Mouse (Mus musculus) forebrain, embryonic 11.5 days (tissue): ENCODE measurements around the gene Olfr1431. TPM values are rescaled to one million over a fixed set of nuclear protein-coding genes. Genes with fewer than 3 reads are reported as not detected.
"Not testable (repeated sequence)": the region's sequence is repeated elsewhere in the genome, so short reads cannot be mapped to it uniquely, and the experiment has no call there.

Experiments used
- ATAC-seq: fragments of 200-750 bp; cut with Nextera tagmentation; replicated peaks from 2 replicates; pipeline ENCODE4 v1.8.0; 2017; ENCODE audit warnings: moderate TSS enrichment; ENCODE audit not compliant: low FRiP score
- DNase-seq: peaks from one replicate; pipeline ENCODE4 v3.0.0-alpha.2; 2017; ENCODE audit warnings: low spot score
- H3K27ac ChIP-seq: fragments of 300-500 bp; sonication (generic); 2 replicates; pipeline ENCODE4 v1.5.1; 2014; ENCODE audit warnings: low read depth, low read length
- H3K27me3 ChIP-seq: fragments of 300-500 bp; sonication (generic); 2 replicates; pipeline ENCODE4 v1.6.1; 2014; ENCODE audit warnings: mild to moderate bottlenecking, low read length, mixed read lengths; ENCODE audit not compliant: control insufficient read depth, insufficient read depth
- H3K36me3 ChIP-seq: fragments of 300-500 bp; sonication (generic); 2 replicates; pipeline ENCODE4 v1.6.1; 2014; ENCODE audit warnings: mild to moderate bottlenecking, low read length, moderate library complexity, mixed read lengths; ENCODE audit not compliant: control insufficient read depth, insufficient read depth
- H3K4me1 ChIP-seq: fragments of 300-500 bp; sonication (generic); replicated peaks from 2 replicates; pipeline ENCODE4 v1.6.1; 2014; ENCODE audit warnings: low read length, mixed read lengths; ENCODE audit not compliant: control insufficient read depth, insufficient read depth
- H3K4me2 ChIP-seq: fragments of 300-500 bp; sonication (generic); 2 replicates; pipeline ENCODE4 v1.6.1; 2014; ENCODE audit warnings: low read depth, mild to moderate bottlenecking, low read length, moderate library complexity, mixed read lengths; ENCODE audit not compliant: severe bottlenecking
- H3K4me3 ChIP-seq: fragments of 300-500 bp; sonication (generic); 2 replicates; pipeline ENCODE4 v1.5.1; 2014; ENCODE audit warnings: low read depth, low read length
- H3K9ac ChIP-seq: fragments of 300-500 bp; sonication (generic); 2 replicates; pipeline ENCODE4 v1.6.1; 2014; ENCODE audit warnings: low read length
- H3K9me3 ChIP-seq: fragments of 300-500 bp; sonication (generic); 2 replicates; pipeline ENCODE4 v1.6.1; 2016; ENCODE audit warnings: low read length, mixed read lengths; ENCODE audit not compliant: control insufficient read depth
- WGBS: fragments of 180-500 bp; shearing (Covaris S2); extraction: QIAGEN DNeasy Blood & Tissue Kit; methylation state at CpG from one replicate; pipeline ENCODE4 v1.1.7; 2014; 5-methylcytosine and 5-hydroxymethylcytosine counted together
- polyA plus RNA-seq: library from polyadenylated mRNA; unstranded; fragments of >200 nt; fragmentation: Nextera tagmentation; extraction: Ambion mirVana; gene quantifications from 2 replicates; pipeline ENCODE4 v1.2.1, GENCODE M21; 2014

Gene Olfr1431
- polyA plus RNA-seq, result not detected in 2 replicates

- DNase-seq (no peak), ATAC-seq (no peak)
- Histone ChIP-seq H3K4me3 (no peak within 1 kb of the TSS), H3K4me1 (no peaks in the 10 kb centered on the region), H3K9me3 (no peaks in the 10 kb centered on the region), H3K9ac (no peak within 1 kb of the TSS), H3K27ac (no peak within 1 kb of the TSS), H3K27me3 (no peaks in the 10 kb centered on the region), H3K4me2 (no peak within 1 kb of the TSS), H3K36me3 (no peaks in the 10 kb centered on the region)
- WGBS, result 79% methylated on average over 1 of the region's 1 CpGs
These were observed at the start of gene Olfr1431 for GRCm38 (mm10) chr19:12200334-12200733. Gene Olfr1431 (plus strand): TSS chr19:12200634.

- not testable (repeated sequence) for H3K27me3 ChIP-seq, H3K36me3 ChIP-seq, H3K27ac ChIP-seq, H3K9ac ChIP-seq, ATAC-seq, H3K4me2 ChIP-seq, H3K9me3 ChIP-seq, DNase-seq, H3K4me3 ChIP-seq, H3K4me1 ChIP-seq
- WGBS, result 29% methylated on average over 1 of the region's 1 CpGs
These were observed 30.3 kb upstream of the Olfr1431 start, which contains the start of gene Olfr1555-ps1 for GRCm38 (mm10) chr19:12170062-12170599. Gene Olfr1555-ps1 (minus strand): TSS chr19:12170112.

- not testable (repeated sequence) for H3K27me3 ChIP-seq, H3K36me3 ChIP-seq, ATAC-seq, H3K4me3 ChIP-seq, H3K9me3 ChIP-seq, H3K4me1 ChIP-seq, DNase-seq, H3K9ac ChIP-seq, H3K27ac ChIP-seq, H3K4me2 ChIP-seq
- WGBS, result 82% methylated on average over 5 of the region's 5 CpGs
These were observed 25.0 kb upstream of the Olfr1431 start for GRCm38 (mm10) chr19:12175431-12175830.

- H3K4me1 ChIP-seq, H3K27me3 ChIP-seq, H3K4me2 ChIP-seq, DNase-seq, H3K27ac ChIP-seq, H3K36me3 ChIP-seq, H3K9me3 ChIP-seq, H3K9ac ChIP-seq, H3K4me3 ChIP-seq, ATAC-seq: not testable (repeated sequence)
- WGBS, result 88% methylated on average over 4 of the region's 4 CpGs
These were observed 1.4 kb upstream of the Olfr1431 start for GRCm38 (mm10) chr19:12199076-12199475.

- not testable (repeated sequence) for H3K27ac ChIP-seq
These were observed 32.1 kb downstream of the Olfr1431 start, which contains the start of gene Olfr1432 for GRCm38 (mm10) chr19:12232496-12232895. Gene Olfr1432 (minus strand): TSS chr19:12232596.

GRCm38 (mm10) chr19:12241559-12241958 lies 41.1 kb downstream of the Olfr1431 start, which contains the start of gene Olfr262:
Gene Olfr262 (minus strand): TSS chr19:12241659.
- ATAC-seq (no peak), DNase-seq (no peak)
- Histone ChIP-seq H3K27ac (no peak within 1 kb of the TSS), H3K4me3 (no peak within 1 kb of the TSS), H3K4me2 (no peak within 1 kb of the TSS), H3K27me3 (no peaks in the 10 kb centered on the region), H3K9me3 (no peaks in the 10 kb centered on the region), H3K4me1 (no peaks in the 10 kb centered on the region), H3K36me3 (no peaks in the 10 kb centered on the region), H3K9ac (no peak within 1 kb of the TSS)
- 85% methylated on average over 1 of the region's 1 CpGs for WGBS

More at GRCm38 (mm10) chr19:12232496-12232895, 32.1 kb downstream of the Olfr1431 start, which contains the start of gene Olfr1432:
- H3K27me3 ChIP-seq, H3K4me2 ChIP-seq, H3K4me3 ChIP-seq, H3K9ac ChIP-seq, H3K36me3 ChIP-seq, ATAC-seq, H3K9me3 ChIP-seq, DNase-seq, H3K4me1 ChIP-seq: not testable (repeated sequence)

GRCm38 (mm10) chr19:12260732-12261131 lies 60.3 kb downstream of the Olfr1431 start, which contains the start of gene Olfr235:
Gene Olfr235 (plus strand): TSS chr19:12261032.
- 81% methylated on average over 1 of the region's 1 CpGs for WGBS
- Histone ChIP-seq H3K27me3 (no peaks in the 10 kb centered on the region), H3K4me1 (no peaks in the 10 kb centered on the region), H3K9ac (no peak within 1 kb of the TSS), H3K36me3 (no peaks in the 10 kb centered on the region), H3K9me3 (no peaks in the 10 kb centered on the region), H3K4me2 (no peak within 1 kb of the TSS), H3K4me3 (no peak within 1 kb of the TSS), H3K27ac (no peak within 1 kb of the TSS)
- no peak for DNase-seq
- ATAC-seq, result no peak
